Mouse (Mus musculus): ENCODE results near the gene Rpl5.

GRCm38 (mm10) chr5:107904325-107904724, 4.0 kb downstream of the Rpl5 start:
- TF ChIP-seq TAL1 (IDR thresholded peaks at IDR 0.05; ENCODE audit: low read length), result no peak
- TF ChIP-seq GATA1 (IDR thresholded peaks at IDR 0.05; ENCODE audit: low read length), result no peak

Measured in erythroblast, embryonic 14.5 days (primary cell).